Mouse (Mus musculus) adrenal gland, postnatal 25 days (tissue): ENCODE measurements at regions not wholly inside any gene's neighbourhood (a gene's known extent, or its start where the extent isn't known, plus 50 kb on each side); places are given as distances from the start of the nearest gene placed in this dataset.

Source experiments
- DNase-seq: peaks from one replicate; pipeline ENCODE4 v3.0.0; 2021; ENCODE audit warnings: mixed read lengths

DNA sequence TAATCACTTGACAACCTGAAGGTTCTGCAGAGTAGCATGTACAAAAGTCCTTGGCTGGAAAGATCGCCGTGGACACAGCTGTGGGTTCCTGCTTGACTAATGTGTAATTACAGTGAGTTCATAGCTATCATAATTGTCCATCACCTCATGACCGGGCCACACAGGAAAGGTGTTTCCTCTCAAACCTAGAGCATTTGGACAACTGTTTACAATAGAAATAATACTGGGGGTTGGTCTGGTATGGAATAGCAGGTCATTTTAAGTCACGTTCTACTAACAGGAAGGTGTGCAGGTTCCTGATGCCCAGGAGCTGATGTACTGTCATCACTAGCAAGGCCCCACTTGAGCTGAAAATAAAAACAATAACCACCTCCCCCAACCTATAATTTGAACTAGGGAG lies 283.1 kb upstream of the Gm26657 start:
- no peak for DNase-seq

DNA sequence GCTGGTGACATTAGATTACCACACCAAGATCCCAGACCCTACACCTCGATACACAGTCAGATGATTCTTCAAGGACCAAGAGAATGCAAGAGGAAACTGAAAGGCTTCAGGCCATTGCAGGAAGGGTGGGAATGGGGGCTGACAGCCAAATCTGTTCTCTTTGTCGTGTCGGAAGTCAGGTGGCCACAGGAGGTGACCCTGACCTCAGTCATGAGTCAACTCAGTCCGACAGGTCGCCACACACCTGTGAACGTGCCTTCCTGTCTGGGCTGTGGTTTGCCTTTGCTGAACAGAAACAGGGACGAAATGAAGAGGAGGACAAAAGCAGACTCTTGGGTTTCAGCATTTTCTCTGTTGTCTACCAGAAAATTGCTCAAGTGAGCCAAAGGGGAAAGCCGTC lies 318.3 kb upstream of the Gm26657 start:
- no peak for DNase-seq

GRCm38 (mm10) chr4:56419122-56419913 lies 320.6 kb upstream of the Gm26657 start:
- DNase-seq, result no peak

- DNase-seq, result no peak
Measured at GRCm38 (mm10) chr4:56411024-56411636, 328.7 kb upstream of the Gm26657 start.

- DNase-seq, result no peak
Measured at GRCm38 (mm10) chr4:56393793-56394192, 346.1 kb upstream of the Gm26657 start.

GRCm38 (mm10) chr4:56387051-56387450 lies 352.8 kb upstream of the Gm26657 start:
- DNase-seq, result no peak

GRCm38 (mm10) chr4:56375745-56376144 lies 364.1 kb upstream of the Gm26657 start:
- no peak for DNase-seq

DNA sequence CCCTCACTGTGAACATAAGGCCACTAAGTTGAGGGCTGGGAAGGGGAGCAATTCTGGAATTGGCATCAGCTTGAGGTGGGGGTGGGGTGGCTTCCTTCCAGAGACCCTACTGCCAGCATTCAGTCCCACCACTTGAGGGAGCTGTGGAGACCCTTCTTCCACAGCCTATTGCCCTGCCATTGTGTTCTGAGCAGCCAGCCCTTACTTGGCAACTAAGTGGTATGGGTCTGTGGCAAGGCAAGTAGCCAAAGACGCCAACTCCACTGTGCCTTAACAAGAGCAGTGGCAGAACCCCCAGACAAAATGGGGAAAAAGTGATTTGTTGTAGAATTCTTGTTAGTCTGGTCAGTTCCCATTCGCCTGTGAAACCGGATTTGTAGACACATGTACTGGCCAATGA lies 365.4 kb upstream of the Gm26657 start:
- no peak for DNase-seq

DNA sequence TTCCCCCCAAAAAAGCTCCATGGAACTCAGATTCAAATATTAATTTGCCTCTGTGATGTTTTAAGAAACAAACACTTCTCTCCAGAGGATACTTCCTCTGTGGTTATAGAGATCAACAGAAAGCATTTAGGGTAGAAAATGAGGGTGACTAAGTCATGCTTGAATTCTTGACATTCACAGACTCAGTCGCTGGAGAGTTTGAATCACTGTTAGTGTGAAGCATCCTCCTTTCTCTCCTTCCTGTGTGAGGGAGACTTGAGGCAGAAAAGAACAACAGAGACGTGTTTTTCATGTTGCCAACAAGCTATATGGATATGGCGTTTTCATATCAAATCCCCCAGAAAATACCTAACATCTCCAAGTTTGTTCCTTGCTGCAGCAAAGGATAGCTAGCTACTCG lies 366.1 kb upstream of the Gm26657 start:
- no peak for DNase-seq

DNA sequence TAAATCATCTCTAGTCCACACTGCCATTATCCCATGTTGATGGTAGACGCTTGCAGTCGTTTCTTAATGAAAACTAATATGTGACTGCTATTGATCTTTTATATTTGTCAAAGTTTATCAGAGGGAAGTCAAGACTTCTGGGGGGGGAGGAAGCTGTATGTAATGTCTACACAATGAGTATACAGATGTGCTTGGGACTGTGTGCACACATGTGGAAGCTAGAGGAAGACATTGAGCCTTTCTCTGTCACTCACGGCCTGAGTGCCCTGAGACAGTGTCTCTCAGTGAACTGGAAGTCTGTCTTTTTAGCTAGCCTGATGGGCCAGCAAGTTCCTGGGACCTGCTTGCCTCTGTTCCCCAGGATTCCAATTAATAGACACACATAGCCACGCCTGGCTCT lies 366.7 kb upstream of the Gm26657 start:
- DNase-seq, result no peak

DNA sequence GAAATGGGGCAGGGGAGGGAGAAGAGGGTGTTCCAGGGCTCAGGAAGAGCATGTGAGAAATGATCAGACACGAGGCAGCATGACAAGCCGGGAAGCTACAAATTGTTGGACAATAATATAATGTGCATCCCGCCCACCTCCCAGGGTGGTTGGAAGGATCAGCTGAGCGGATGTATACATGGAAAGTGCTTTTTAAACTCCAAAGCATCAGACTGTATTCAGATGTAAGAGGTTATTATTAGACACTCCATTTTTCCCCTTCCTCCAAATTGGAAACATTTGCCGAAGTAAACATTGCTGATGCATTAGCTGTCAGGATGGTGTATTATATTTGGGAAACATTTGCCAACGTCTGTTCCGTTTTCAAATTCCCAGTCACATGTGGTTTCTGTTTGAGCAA lies 367.2 kb upstream of the Gm26657 start:
- DNase-seq, result no peak

- DNase-seq, result no peak
Measured at GRCm38 (mm10) chr4:56364594-56364993, 375.3 kb upstream of the Gm26657 start.

DNA sequence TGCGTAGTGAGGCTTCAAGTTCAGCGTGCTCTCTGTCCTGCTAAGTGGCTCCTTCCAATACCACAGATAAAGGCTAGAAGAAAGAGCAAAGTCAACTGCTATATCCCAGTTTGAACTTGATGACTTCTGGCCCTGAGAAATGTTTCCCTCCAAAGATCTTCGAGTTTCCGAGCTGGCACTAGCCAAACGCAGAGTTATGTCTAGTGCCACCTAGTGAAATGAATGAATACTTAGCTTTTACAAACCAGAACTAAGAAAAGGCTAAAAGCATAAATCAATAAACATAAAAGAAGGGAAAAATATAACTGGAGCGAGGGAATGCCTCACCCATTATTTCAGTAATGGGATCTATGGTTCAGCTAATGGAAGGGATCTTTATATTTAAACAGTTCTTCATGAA lies 377.7 kb upstream of the Gm26657 start:
- no peak for DNase-seq

DNA sequence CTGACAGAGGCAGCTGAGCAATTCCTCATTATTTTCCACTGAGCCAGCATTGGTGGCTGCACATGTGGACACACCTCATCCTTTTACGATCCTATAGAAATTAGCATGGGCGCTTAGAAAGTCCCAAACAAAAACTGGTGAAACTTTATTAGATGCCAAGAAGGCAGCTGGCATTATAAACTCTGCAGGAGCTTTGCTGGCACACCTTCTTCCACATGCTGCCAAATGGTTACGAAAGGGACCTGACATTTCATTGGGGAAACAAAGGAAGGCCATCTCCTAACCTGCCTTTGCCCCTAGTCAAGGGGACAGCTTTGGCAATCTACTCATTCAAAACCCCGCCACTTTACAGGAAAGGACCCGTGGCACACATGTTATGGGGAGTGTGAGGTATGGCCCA lies 390.7 kb upstream of the Gm26657 start:
- no peak for DNase-seq

- DNase-seq, result no peak
Measured at GRCm38 (mm10) chr4:56325156-56325555, 414.7 kb upstream of the Gm26657 start.

- no peak for DNase-seq
Measured at GRCm38 (mm10) chr4:56319134-56319533, 420.7 kb upstream of the Gm26657 start.

DNA sequence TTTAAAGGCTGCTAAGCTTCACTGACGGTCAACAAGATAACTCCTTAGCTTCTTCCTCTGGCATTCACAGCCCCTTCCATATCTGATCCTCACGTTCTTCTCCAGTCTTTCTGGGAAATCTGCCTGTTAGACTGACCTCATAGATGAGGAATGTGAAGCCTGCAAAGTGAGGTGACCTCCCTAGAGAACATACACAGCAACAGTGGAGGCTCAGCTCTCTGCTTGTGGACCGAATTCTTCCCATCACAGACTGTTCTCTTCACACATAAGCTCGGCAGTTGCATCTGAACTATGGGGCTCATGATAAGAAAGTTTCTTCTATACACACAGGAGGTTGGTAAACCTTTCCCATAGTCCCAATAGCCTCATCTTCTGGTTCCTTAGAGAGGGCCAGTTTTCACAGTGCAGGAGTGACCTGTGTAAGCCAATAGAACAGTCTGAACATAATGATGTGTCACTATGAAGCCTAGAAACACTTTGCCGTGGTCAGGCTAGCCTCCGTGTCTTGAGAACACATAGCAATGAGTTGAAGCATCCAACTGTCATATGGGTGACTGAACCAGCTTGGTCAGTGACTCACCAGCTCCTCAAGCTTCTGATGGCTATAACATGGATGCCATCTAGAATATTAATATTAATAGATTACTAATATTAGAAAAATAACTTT lies 434.1 kb upstream of the Gm26657 start:
- no peak for DNase-seq

DNA sequence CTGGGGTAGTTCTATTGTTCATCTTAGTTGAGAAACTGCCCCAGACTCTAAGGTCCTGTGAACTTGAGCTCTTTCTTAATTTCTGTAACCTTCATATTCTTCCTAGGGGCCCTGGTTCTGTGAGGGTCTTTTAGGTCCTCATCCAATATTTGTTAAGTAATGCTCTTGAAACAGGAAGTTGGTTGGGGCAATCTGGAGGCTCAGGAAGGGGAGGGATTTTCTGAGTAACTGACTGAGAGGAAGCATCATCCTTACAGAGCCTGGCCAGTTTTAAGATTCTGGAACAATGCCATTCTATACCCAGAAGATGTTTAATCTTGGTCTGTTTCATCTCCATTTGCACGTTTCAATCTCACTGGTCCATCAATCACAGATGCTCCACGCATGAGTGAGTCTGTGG lies 435.6 kb upstream of the Gm26657 start:
- DNase-seq, result no peak

DNA sequence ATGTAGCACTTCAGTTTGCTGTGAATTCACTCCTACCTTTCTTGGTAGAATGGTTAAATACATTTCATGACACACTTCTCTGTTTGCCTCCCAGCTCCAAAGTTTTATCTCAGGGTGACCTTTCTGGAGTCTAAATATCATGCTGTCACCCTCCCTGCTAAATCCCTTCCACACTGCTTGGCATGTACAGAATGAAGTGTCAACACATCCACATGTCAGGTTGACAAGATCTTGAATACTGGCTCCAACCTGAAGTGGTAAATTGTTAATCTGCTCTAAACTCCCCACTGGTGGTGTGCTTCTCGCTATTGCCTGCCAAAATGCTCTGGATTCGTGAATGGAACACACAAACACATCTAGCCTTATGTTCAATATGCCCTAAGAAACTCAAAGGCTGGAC lies 451.9 kb upstream of the Gm26657 start:
- DNase-seq, result no peak

- DNase-seq, result no peak
Measured at GRCm38 (mm10) chr4:56284490-56284889, 455.4 kb upstream of the Gm26657 start.

- DNase-seq, result no peak
Measured at GRCm38 (mm10) chr4:56275836-56276235, 464.0 kb upstream of the Gm26657 start.

GRCm38 (mm10) chr4:56271390-56271789 lies 468.5 kb upstream of the Gm26657 start:
- DNase-seq, result no peak

DNA sequence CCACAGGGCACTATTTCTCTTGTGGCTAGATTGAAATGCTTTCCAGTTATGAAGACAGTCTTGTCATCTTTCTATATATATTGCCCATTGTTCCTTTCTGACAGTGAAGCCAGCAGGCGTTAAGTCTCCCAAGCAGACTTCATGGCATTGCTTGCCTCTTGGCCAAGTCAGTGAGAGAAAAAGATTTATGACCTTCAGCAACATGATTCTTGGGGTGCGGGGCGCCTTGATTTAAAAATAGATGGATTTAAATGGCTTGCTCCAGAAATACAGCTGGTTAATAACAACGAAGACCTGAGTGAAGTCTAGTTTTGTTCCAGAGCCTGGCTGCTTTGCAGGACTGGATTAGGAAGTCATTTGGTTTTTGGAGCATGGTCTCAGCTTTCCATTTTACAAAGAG lies 475.2 kb upstream of the Gm26657 start:
- DNase-seq, result no peak

GRCm38 (mm10) chr4:56263822-56264221 lies 476.0 kb upstream of the Gm26657 start:
- no peak for DNase-seq
